Mouse (Mus musculus) ES-E14 (cell line): ENCODE measurements around the gene Mrpl53.

Source experiments
- CHD2 ChIP-seq: IDR thresholded peaks from 2 replicates; pipeline ENCODE4 v1.6.1; 2014; ENCODE audit warnings: mild to moderate bottlenecking, low read depth, low read length, inconsistent platforms
- MAFK ChIP-seq: IDR thresholded peaks from 2 replicates; pipeline ENCODE4 v1.6.1; 2014; ENCODE audit warnings: mild to moderate bottlenecking, low read depth, low read length, inconsistent platforms; ENCODE audit not compliant: insufficient read depth
- ZC3H11A ChIP-seq: IDR thresholded peaks from 2 replicates; pipeline ENCODE4 v1.6.1; 2012; ENCODE audit warnings: low read depth, mild to moderate bottlenecking, inconsistent platforms, low read length, borderline replicate concordance
- ZNF384 ChIP-seq: IDR thresholded peaks from 2 replicates; pipeline ENCODE4 v1.6.1; 2012; ENCODE audit warnings: low read depth, low read length, inconsistent platforms

DNA sequence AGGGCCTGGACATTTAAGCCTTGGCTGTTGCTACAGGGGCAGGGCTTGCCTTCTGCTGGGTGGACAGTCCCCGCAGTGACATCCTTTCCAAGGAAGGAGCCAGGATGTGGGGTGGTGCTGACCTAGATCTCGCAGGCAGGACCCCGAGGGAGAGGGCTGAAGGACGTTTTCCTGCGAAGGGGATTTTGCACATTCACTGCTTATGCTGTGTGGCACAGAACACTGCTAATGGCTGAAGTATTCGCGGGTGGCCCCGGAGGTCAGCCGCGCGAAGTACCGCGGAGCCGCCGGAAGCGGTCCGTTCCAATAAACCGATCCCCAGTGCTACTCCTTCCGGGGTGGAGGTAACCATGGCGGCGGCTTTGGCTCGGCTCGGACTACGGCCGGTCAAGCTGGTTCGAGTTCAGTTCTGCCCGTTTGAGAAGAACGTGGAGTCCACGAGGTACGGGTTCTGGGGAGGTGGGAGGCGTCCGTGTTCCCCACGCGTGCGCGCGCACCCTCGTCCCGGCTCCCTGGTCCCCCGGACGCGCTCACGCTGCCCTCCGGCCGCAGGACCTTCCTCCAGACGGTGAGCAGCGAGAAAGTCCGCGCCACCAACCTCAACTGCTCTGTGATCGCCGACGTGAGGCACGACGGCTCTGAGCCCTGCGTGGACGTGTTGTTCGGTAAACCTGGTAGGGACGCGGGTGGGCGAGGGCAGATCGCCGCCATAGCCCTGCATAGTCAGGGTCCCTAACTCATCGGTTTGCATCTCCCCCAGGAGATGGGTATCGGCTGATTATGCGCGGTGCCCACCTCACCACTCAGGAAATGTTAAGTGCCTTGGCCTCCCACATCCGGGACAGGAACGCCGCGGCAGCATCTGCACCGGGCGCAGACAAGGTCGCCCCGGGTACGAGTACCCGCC is at the start of gene Mrpl53:
- TF ChIP-seq ZNF384: no peak
- TF ChIP-seq MAFK: no peak
- TF ChIP-seq ZC3H11A: no peak
- peak; percentile 74 for TF ChIP-seq CHD2
